Mouse (Mus musculus): ENCODE results near the gene 4931422A03Rik. TPM values are rescaled to one million over a fixed set of nuclear protein-coding genes. Genes with fewer than 3 reads are reported as not detected.

4931422A03Rik gene
- polyA plus RNA-seq, 1 experiment from 2014 or later = 2.0 TPM

- Histone ChIP-seq H3K27ac (ENCODE audit: low read length) (no peak overlapping the region), H3K36me3 (ENCODE audit: insufficient read depth, low read length) (no peaks in the 10 kb centered on the region), H3K4me1 (ENCODE audit: insufficient read depth, low read length) (peaks cover 21% of the 10 kb centered on the region), H3K9ac (replicated peaks; ENCODE audit: low read length) (no peak overlapping the region), H3K4me2 (replicated peaks; ENCODE audit: low read depth, low read length) (no peak overlapping the region), H3K4me3 (ENCODE audit: low read length) (no peak overlapping the region), H3K27me3 (ENCODE audit: insufficient read depth, low read length) (no peaks in the 10 kb centered on the region), H3K9me3 (ENCODE audit: low read length) (no peaks in the 10 kb centered on the region)
- no peak for ATAC-seq (ENCODE audit: low FRiP score, low TSS enrichment)
- WGBS = 71% methylated on average over 2 of the region's 2 CpGs
Measured at GRCm38 (mm10) chr2:103932025-103932424, 96.1 kb downstream of the 4931422A03Rik start.

DNA sequence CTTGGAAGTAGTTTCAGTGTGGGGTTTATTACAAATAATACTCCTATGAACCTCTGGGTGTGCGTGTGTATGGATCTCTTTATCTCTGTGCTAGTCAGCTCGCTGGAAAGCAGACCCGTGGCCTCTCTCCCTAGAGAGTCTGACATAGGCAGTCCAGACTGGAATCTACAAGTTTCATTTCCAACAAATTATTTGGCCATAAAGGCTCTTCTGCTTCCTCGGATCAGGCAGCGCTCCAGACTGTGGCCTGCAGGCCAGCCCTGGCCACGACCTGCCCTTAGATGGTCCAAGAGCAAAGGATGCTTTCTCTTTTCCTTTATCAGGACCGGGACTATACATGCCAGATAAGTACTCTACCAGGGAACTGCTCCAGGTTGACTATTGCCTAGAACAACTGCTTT, 96.7 kb downstream of the 4931422A03Rik start:
- WGBS = 69% methylated on average over 7 of the region's 7 CpGs
- no peak for ATAC-seq (ENCODE audit: low FRiP score, low TSS enrichment)

GRCm38 (mm10) chr2:103930306-103931019, 97.7 kb downstream of the 4931422A03Rik start:
- H3K4me2 ChIP-seq (replicated peaks; ENCODE audit: low read depth, low read length) = no peak overlapping the region
- no peaks in the 10 kb centered on the region for H3K27me3 ChIP-seq (ENCODE audit: insufficient read depth, low read length)
- H3K4me3 ChIP-seq (ENCODE audit: low read length) = no peak overlapping the region
- H3K9ac ChIP-seq (replicated peaks; ENCODE audit: low read length) = no peak overlapping the region
- H3K9me3 ChIP-seq (ENCODE audit: low read length) = no peaks in the 10 kb centered on the region
- ATAC-seq (ENCODE audit: low FRiP score, low TSS enrichment) = 0 out of 2 replicates have a peak, but pooled peaks have one; percentile 2
- no peak overlapping the region for H3K27ac ChIP-seq (ENCODE audit: low read length)
- WGBS = 32% methylated on average over 13 of the region's 13 CpGs
- peaks cover 8% of the 10 kb centered on the region for H3K4me1 ChIP-seq (ENCODE audit: insufficient read depth, low read length)
- H3K36me3 ChIP-seq (ENCODE audit: insufficient read depth, low read length) = no peaks in the 10 kb centered on the region

More for the DNA sequence above, 96.7 kb downstream of the 4931422A03Rik start:
- no peak overlapping the region for H3K4me3 ChIP-seq (ENCODE audit: low read length)
- H3K36me3 ChIP-seq (ENCODE audit: insufficient read depth, low read length) = no peaks in the 10 kb centered on the region
- no peaks in the 10 kb centered on the region for H3K27me3 ChIP-seq (ENCODE audit: insufficient read depth, low read length)
- H3K4me2 ChIP-seq (replicated peaks; ENCODE audit: low read depth, low read length) = no peak overlapping the region
- no peak overlapping the region for H3K9ac ChIP-seq (replicated peaks; ENCODE audit: low read length)
- H3K4me1 ChIP-seq (ENCODE audit: insufficient read depth, low read length) = peaks cover 18% of the 10 kb centered on the region
- H3K27ac ChIP-seq (ENCODE audit: low read length) = no peak overlapping the region
- no peaks in the 10 kb centered on the region for H3K9me3 ChIP-seq (ENCODE audit: low read length)

DNA sequence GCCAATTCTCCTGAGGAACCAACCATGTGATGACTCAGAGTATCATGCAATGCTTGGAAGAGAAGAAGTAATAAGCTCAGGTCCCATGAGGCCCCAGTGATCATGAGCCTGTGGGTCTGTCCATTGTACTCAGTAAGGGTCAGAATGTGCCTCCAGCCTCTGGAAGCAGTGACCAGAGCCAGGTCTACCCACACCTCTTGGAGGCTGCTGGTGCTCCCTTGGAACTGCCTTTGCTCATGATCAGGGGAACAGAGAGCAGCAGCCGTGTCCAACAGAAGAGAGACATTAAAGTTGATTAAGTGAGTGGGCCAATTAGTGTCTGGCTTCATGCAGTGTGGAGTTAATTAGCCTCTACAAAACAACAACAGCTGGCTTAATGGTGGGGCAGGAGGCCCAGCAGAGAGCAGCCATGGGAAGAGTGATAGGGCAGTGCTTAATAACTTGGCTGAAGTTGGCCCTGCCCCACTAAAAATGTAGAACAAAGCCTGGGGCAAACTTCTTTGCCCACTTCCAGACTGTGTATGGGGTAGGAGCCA, 100.5 kb downstream of the 4931422A03Rik start:
- H3K4me2 ChIP-seq (replicated peaks; ENCODE audit: low read depth, low read length) = no peak overlapping the region
- H3K9me3 ChIP-seq (ENCODE audit: low read length) = no peaks in the 10 kb centered on the region
- no peak overlapping the region for H3K4me3 ChIP-seq (ENCODE audit: low read length)
- 25% methylated on average over 1 of the region's 1 CpGs for WGBS
- H3K4me1 ChIP-seq (ENCODE audit: insufficient read depth, low read length) = peaks cover 7% of the 10 kb centered on the region
- no peak overlapping the region for H3K9ac ChIP-seq (replicated peaks; ENCODE audit: low read length)
- H3K36me3 ChIP-seq (ENCODE audit: insufficient read depth, low read length) = no peaks in the 10 kb centered on the region
- no peaks in the 10 kb centered on the region for H3K27me3 ChIP-seq (ENCODE audit: insufficient read depth, low read length)
- no peak overlapping the region for H3K27ac ChIP-seq (ENCODE audit: low read length)
- peak; percentile 77 for ATAC-seq (ENCODE audit: low FRiP score, low TSS enrichment)

DNA sequence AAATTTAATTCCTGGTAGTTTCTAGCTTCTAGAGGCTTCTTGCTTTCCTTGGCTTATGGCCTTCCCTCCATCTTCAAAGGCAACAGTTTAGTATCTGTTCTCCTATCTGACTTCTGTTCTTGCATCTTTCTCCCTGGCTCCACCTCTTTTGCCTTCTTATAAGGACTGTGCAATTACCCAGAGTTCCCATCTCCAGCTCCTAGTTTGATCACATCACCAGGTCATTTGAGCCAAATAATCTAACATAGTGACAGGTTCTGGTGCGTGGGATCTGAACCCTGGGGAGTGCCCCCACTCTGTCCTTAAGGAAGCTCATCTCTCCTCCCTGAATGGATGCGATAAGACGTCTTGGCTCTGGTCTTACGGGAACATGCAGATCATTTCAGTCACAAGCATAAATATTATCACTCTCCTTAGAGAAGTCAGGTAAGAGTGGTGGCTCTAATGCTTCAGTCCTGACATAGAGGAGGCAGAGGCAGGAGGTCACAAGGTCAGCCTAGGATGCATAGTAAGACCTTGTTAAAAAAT, 101.5 kb downstream of the 4931422A03Rik start:
- Histone ChIP-seq H3K27ac (ENCODE audit: low read length) (no peak overlapping the region), H3K27me3 (ENCODE audit: insufficient read depth, low read length) (no peaks in the 10 kb centered on the region), H3K9ac (replicated peaks; ENCODE audit: low read length) (no peak overlapping the region), H3K4me3 (ENCODE audit: low read length) (no peak overlapping the region), H3K4me1 (ENCODE audit: insufficient read depth, low read length) (peaks cover 7% of the 10 kb centered on the region), H3K9me3 (ENCODE audit: low read length) (no peaks in the 10 kb centered on the region), H3K4me2 (replicated peaks; ENCODE audit: low read depth, low read length) (no peak overlapping the region), H3K36me3 (ENCODE audit: insufficient read depth, low read length) (no peaks in the 10 kb centered on the region)
- ATAC-seq (ENCODE audit: low FRiP score, low TSS enrichment) = no peak
- WGBS = 90% methylated on average over 4 of the region's 4 CpGs

GRCm38 (mm10) chr2:103919488-103919887, 108.7 kb downstream of the 4931422A03Rik start:
- H3K4me2 ChIP-seq (replicated peaks; ENCODE audit: low read depth, low read length) = no peak overlapping the region
- WGBS = 88% methylated on average over 6 of the region's 6 CpGs
- no peak overlapping the region for H3K27ac ChIP-seq (ENCODE audit: low read length)
- no peak overlapping the region for H3K4me3 ChIP-seq (ENCODE audit: low read length)
- no peaks in the 10 kb centered on the region for H3K27me3 ChIP-seq (ENCODE audit: insufficient read depth, low read length)
- no peaks in the 10 kb centered on the region for H3K9me3 ChIP-seq (ENCODE audit: low read length)
- H3K9ac ChIP-seq (replicated peaks; ENCODE audit: low read length) = no peak overlapping the region
- no peaks in the 10 kb centered on the region for H3K36me3 ChIP-seq (ENCODE audit: insufficient read depth, low read length)
- no peak for ATAC-seq (ENCODE audit: low FRiP score, low TSS enrichment)
- H3K4me1 ChIP-seq (ENCODE audit: insufficient read depth, low read length) = no peaks in the 10 kb centered on the region

- Histone ChIP-seq H3K4me3 (ENCODE audit: low read length) (no peak overlapping the region), H3K36me3 (ENCODE audit: insufficient read depth, low read length) (no peaks in the 10 kb centered on the region), H3K4me2 (replicated peaks; ENCODE audit: low read depth, low read length) (no peak overlapping the region), H3K9ac (replicated peaks; ENCODE audit: low read length) (no peak overlapping the region), H3K9me3 (ENCODE audit: low read length) (no peaks in the 10 kb centered on the region), H3K4me1 (ENCODE audit: insufficient read depth, low read length) (no peaks in the 10 kb centered on the region), H3K27ac (ENCODE audit: low read length) (no peak overlapping the region), H3K27me3 (ENCODE audit: insufficient read depth, low read length) (no peaks in the 10 kb centered on the region)
- 83% methylated on average over 2 of the region's 2 CpGs for WGBS
- no peak for ATAC-seq (ENCODE audit: low FRiP score, low TSS enrichment)
Measured at GRCm38 (mm10) chr2:103918375-103918774, 109.8 kb downstream of the 4931422A03Rik start.

DNA sequence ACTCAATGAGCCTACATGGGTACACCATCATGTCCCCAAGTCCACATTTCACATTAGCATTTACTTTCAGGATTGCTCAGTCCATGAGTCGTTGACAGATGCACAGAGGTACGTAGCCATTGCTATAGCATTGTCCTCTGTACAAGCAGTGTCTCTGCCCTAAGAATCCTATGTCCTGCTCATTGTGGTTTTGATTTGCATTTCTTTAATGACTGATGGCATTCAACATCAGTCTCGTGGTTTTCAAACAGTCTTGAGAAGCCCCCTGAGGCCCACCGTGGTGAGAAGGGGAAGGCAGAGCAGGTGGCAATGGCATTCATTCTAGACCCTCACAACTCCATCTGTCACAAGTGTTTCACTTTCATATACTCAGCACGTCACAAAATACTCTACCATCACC, 110.8 kb downstream of the 4931422A03Rik start:
- Histone ChIP-seq H3K27me3 (ENCODE audit: insufficient read depth, low read length) (no peaks in the 10 kb centered on the region), H3K9me3 (ENCODE audit: low read length) (no peaks in the 10 kb centered on the region), H3K4me2 (replicated peaks; ENCODE audit: low read depth, low read length) (no peak overlapping the region), H3K4me3 (ENCODE audit: low read length) (no peak overlapping the region), H3K27ac (ENCODE audit: low read length) (no peak overlapping the region), H3K4me1 (ENCODE audit: insufficient read depth, low read length) (no peaks in the 10 kb centered on the region), H3K9ac (replicated peaks; ENCODE audit: low read length) (no peak overlapping the region), H3K36me3 (ENCODE audit: insufficient read depth, low read length) (no peaks in the 10 kb centered on the region)
- no peak for ATAC-seq (ENCODE audit: low FRiP score, low TSS enrichment)
- 91% methylated on average over 5 of the region's 5 CpGs for WGBS
